Mouse (Mus musculus) megakaryocyte, embryonic 14.5 days (primary cell): ENCODE results near the gene Ppp4r2.

Experiments
- FLI1 ChIP-seq: IDR thresholded peaks from 2 replicates; pipeline ENCODE4 v1.6.1; 2012; ENCODE audit warnings: low read length, inconsistent platforms, mixed read lengths
- GATA1 ChIP-seq: IDR thresholded peaks from 3 replicates; pipeline ENCODE4 v1.6.1; 2012; ENCODE audit warnings: mixed read lengths, low read length, inconsistent platforms, borderline replicate concordance

DNA sequence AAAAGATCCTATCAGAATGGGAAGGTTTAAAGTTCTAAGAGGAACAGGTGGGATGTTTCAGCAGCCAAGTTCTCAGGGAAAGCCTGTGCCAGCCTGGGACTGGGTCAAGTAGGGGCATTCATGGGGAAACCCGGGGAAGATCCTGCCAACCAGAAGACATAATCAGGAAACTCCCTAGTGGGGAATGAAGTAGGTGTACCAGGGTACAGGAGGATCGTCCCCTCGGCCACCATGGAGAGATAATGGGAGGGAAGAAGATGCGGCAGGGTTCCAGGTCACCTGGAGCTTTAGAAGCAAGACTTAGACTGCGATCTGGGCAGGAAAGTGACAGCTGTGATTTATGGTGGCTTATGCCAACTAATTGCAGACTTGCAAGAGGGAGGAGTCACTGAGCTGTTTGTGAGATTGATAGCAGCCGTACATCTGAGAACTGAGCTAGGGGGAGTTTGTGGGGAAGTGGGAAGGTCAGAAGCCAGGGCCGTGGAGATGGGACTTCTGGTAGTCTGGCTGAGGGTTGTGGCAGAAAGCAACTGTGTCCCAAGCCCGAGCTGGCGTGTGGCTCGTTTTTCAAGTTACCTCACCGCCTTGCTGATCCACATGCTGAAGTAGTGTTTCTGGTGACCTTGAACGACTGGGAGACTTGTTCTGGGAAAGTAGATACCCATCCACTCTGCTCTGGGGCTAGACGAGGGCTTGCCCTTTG is 30.9 kb upstream of the Ppp4r2 start:
- TF ChIP-seq GATA1 (no peak), FLI1 (no peak)
